ENCODE assay signal across 16 mouse cellular contexts in the genomic region with DNA sequence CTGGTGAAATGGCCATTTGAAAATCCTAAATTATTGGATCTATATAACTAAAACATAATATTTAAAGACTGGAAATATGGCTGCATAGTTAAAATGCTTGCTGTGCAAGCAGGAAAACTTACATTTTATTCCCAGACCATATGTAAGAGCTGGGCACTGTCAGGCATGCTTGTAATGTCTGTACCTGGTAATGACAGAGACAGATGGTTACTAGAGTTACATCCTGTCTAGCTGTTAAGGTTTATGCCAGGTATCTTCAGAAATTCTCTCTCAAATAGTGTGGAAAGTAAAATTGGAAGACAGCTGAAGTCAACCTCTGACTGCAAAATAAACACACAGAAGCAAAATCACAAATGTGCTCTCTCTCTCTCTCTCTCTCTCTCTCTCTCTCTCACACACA.
"Had no signal": no experiment of that assay in that cellular context is flagged by ENCODE, and none has a peak within 500 bp of the region (broad histone marks: within the 10 kb centered on the region; RNA-seq: fewer than 3 reads in every experiment).

No protein-coding gene starts in this region.

- H3K4me1 ChIP-seq: lung, embryonic 15.5 days; megakaryocyte, embryonic 14.5 days; midbrain, embryonic 13.5 days; midbrain, embryonic 15.5 days; neural tube, embryonic 12.5 days; stomach, embryonic 15.5 days had no signal

- ATAC-seq: lung, postnatal 0 days; midbrain, embryonic 13.5 days; midbrain, embryonic 15.5 days had no signal

- H3K4me2 ChIP-seq: lung, embryonic 15.5 days; midbrain, embryonic 11.5 days; midbrain, embryonic 13.5 days; midbrain, embryonic 15.5 days; neural tube, embryonic 12.5 days; stomach, embryonic 15.5 days had no signal

- H3K9me3 ChIP-seq: lung, embryonic 15.5 days; midbrain, embryonic 13.5 days; midbrain, embryonic 15.5 days; neural tube, embryonic 12.5 days; stomach, embryonic 15.5 days had no signal

- H3K27me3 ChIP-seq: lung, embryonic 15.5 days; megakaryocyte, embryonic 14.5 days; midbrain, embryonic 13.5 days; midbrain, embryonic 15.5 days; neural tube, embryonic 12.5 days; stomach, embryonic 15.5 days had no signal

- H3K27ac ChIP-seq: lung, embryonic 15.5 days; macrophage; midbrain, embryonic 13.5 days; midbrain, embryonic 15.5 days; neural tube, embryonic 12.5 days; stomach, embryonic 15.5 days; stomach, postnatal 0 days had no signal

- H3K4me3 ChIP-seq: lung, embryonic 15.5 days; megakaryocyte, embryonic 14.5 days; midbrain, embryonic 13.5 days; midbrain, embryonic 15.5 days; neural tube, embryonic 12.5 days; stomach, embryonic 15.5 days had no signal

- H3K9ac ChIP-seq: lung, embryonic 15.5 days; midbrain, embryonic 13.5 days; midbrain, embryonic 15.5 days; neural tube, embryonic 12.5 days; stomach, embryonic 15.5 days had no signal

- H3K36me3 ChIP-seq: lung, embryonic 15.5 days; midbrain, embryonic 13.5 days; midbrain, embryonic 15.5 days; neural tube, embryonic 12.5 days; stomach, embryonic 15.5 days had no signal

- DNase-seq: lung, adult 2 months; lung, postnatal 14 days; lung, postnatal 36 days; right cerebral cortex, postnatal 14 days; thymus, adult 2 months; thymus, postnatal 36 days had no signal
